Mouse (Mus musculus) left cerebral cortex, adult 18-20 months (tissue): ENCODE data around the gene Ppil3. TPM values are rescaled to one million over a fixed set of nuclear protein-coding genes. Genes with fewer than 3 reads are reported as not detected.

Experiments used
- DNase-seq, 2 experiments: peaks; one replicate each; pipeline ENCODE4 v3.0.0; 2021 to 2022; ENCODE audit warnings: low spot score in 2 of 2, mixed read lengths in 1 of 2
- total RNA-seq, 2 experiments: library from RNA; stranded (reverse); gene quantifications; 2 replicates each; pipeline ENCODE4 v1.2.3; 2021

Ppil3 gene
- total RNA-seq, 2 experiments from 2014 or later: 25.9 to 28.6 TPM

GRCm38 (mm10) chr1:58410198-58410588 is 35.1 kb downstream of the Ppil3 start:
- DNase-seq: no peak

DNA sequence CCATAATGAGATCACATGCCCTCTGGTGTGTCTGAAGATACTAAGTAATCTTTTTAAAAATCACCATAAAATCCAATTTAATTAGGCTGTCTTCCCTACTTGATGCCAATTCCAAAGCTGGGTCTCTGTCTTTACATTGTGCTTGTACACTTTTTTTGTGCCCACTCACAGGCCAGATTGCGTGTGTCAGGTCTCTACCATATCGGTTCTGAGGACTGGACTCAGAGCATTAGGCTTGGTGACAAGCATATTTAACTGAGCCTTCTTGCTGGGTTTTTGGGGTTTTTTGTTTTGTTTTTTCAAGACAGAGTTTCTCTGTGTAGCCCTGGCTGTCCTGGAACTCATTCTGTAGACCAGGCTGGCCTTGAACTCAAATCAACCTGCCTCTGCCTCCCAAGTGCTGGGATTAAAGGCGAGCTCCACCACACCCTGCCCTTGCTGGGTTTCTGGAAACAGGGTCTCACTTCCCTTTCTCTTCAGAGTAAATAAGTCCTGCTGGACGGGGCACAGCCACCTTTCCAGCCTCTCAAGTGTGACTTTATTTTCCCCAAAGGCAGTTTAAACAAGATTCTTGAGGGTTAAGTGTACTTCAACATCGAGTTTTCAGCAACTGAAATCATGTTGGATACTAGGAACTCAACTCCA is 35.6 kb downstream of the Ppil3 start:
- DNase-seq: no peak

DNA sequence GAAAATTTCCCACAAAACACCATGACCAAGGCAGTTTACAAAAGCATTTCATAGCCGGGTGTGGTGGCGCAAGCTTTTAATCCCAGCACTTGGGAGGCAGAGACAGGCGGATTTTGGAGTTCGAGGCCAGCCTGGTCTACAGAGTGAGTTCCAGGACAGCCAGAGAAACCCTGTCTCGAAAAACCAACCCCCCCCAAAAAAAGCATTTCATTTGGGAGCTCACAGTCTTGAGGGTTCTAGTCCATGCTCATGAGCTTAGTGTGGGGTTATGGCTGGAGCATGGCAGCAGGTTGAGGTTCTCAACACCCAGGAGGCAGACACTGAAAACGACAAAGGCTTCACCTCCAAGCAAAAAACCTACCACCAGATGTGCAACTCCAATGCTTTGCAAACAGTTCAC is 37.1 kb downstream of the Ppil3 start:
- DNase-seq: no peak

DNA sequence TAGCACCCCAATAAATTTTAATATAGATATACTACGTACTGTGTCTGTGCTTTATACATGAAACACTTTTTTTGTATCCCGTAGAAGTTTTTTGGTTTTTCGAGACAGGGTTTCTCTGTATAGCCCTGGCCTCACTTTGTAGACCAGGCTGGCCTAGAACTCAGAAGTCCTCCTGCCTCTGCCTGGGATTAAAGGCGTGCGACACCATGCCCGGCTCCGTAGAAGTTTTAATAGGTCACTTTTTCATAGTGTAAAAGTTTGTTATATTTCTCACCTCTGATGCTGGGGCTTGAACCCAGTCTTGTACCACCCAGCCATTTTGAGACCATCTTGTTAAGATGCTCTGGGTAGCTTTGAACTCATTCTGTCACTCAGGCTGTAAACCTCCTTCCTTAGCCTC is 38.0 kb downstream of the Ppil3 start:
- no peak for DNase-seq

DNA sequence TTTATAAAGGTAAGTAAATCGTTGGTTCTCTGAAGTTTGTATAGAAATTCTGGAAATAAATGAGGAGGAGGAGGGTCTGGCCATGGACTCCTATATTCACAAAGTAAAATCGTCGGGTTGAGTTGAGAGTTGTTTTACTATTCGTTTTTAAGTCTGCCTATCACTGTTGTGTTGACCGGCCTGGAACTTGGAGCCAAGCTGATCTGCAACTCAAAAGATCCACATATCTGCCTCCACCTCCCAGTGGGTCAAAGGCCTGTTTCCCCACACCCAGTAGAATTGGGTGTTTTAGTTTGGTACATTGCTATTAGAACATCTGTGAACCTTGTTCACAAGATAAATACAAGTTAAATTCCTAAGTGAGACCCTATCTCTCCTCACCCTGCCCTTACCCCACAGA is 41.5 kb downstream of the Ppil3 start:
- DNase-seq: no peak

DNA sequence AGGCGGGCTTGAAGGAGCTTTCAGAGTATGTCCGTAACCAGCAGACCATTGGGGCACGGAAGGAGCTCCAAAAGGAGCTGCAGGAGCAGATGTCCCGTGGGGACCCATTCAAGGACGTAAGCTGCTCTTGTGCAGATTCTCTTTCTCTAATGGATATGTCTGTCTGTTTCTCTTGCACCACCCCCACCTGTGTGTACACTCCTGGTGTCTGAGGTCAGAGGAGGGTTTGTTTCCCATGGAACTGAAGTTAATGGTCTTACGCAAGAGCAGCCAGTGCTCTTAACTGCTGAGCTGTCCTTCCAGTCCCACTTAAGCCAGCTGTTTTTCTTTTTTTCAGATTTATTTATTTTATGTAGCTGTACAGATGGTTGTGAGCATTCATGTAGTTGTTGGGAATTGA is 43.9 kb downstream of the Ppil3 start:
- no peak for DNase-seq

GRCm38 (mm10) chr1:58397731-58398130 is 47.6 kb downstream of the Ppil3 start:
- DNase-seq: no peak

DNA sequence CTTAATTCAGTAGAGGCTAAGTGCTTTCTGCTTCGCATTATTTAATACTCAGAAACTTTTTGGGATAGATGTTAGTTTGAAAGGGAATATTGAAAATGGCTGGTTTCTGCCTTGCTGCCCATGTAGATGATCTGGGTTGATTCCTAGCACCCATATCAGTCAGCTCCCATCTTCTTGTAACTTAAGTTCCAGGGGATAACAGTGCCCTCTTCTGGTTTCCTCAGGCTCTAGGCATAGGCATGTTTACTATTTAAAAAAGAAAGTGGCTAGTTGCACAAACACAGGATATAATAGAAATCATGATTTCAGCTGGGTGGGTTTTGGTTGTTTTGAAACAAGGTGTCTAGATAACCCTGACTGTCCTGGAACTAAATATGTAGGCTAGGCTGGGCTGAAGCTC is 49.1 kb downstream of the Ppil3 start:
- no peak for DNase-seq

DNA sequence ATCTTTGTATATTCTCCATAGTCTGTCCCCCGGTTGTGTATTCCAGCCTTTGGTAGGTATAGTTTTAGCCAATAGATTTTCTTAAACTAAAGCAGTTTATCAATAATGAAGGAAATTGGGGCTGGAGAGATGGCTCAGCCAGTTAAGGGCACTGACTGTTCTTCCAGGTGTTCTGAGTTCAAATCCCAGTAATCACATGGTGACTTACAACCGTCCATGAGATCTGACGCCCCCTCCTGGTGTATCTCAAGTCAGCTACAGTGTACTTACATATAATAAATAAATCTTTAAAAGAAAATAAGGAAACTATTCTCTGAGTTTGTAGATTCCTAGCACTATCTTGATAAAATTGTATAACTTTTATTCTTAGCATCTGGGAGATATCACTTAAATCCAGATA is 49.9 kb downstream of the Ppil3 start:
- DNase-seq: no peak

DNA sequence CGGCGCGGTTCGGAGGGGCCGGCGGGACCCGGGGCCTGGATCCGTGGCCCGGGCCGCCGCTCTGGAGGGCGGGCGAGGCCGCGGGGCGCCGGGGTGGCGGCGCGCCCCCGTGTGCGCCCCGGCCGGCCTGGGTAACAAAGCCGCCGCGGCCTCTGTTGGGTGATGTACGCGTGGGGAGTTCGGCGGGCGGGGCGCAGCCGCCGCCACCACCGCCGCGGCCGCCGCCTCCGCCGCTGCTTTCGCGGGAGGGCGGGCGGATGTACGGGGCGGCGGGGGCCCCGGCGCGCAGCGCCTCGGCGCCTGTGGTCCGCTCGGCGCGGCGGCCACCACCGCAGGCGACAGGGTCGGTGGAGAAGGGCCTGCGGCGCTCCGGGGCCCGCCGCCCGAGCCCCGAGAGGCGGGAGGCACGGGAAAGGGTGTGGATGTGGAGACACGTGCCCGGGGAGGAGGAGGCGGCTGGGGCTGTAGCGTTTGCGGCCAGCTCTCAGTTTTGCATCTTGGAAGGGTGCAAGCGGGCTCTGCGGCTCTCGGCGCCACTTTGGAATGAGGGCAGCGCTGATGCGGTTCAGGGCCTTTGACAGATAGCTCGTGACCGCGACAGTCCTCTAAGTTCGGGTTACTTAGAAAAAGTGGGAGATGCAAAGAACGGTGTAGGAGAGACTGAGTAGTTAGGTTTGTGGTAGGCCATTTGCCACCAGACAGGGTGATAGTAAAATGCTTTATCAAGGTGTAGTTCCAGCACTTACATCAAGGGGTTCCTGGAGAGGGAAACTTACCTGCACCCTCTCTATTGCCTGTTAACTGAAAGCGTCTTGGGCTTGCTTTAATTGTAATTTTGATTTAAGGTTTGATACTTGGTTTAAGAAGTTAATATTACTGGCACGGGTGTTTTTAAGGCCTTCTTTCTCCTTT is 51.7 kb downstream of the Ppil3 start:
- peak; percentile 33 to 49 for DNase-seq

DNA sequence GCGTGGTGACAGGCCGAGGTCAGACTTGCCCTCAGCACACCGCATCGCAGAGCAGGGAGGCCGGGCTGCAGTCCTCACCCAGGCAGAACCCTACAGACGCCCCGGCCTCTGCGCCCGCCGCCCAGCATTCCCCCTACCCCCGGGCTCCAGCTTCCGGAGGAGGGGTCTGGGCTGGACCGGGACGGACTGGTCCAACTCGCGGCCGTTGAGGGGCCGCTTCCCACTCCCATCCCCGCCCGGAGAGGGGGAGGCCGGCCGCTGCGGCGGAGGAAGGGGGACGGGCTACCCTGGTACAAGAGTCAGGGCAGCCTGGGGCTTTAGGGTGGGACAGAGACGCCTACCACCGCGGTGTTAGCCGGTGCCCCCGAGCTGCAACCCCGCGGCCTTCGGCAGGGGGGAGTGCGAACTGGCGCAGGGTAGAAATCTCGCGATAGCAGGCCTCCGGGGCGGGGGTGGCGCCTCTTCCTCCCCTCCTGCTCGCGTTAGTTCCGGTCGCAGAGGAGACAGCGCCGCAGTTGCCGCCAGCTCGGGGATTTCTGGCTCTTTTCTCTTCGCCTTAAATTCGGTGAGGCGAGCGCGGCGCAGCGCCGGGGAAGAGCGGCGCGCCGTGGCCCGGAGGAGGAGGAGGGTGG is 52.5 kb downstream of the Ppil3 start, which contains the start of gene Bzw1:
Gene Bzw1, plus strand, starts transcription at position 247 of the 632 bp plus-strand sequence.
- peak; percentile 90 to 91 for DNase-seq

DNA sequence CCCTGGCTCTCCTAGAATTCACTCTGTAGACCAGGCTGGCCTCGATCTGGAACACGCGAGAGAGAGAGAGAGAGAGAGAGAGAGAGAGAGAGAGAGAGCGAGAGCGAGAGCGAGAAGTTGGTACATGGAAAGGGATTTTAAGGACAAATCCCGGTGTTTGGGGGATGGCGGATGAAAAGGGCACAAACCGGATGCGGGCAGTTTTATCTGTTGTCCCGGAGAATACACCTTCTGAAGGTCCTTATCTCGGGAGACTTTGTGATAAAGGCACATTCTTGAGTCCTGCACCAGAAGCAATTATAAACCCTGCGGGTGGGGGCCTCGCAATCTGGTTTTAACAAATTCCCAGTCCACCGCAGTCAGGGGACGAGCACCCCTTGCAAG is 53.0 kb downstream of the Ppil3 start:
- DNase-seq: peak in 1 of 2 experiments; percentile 16

DNA sequence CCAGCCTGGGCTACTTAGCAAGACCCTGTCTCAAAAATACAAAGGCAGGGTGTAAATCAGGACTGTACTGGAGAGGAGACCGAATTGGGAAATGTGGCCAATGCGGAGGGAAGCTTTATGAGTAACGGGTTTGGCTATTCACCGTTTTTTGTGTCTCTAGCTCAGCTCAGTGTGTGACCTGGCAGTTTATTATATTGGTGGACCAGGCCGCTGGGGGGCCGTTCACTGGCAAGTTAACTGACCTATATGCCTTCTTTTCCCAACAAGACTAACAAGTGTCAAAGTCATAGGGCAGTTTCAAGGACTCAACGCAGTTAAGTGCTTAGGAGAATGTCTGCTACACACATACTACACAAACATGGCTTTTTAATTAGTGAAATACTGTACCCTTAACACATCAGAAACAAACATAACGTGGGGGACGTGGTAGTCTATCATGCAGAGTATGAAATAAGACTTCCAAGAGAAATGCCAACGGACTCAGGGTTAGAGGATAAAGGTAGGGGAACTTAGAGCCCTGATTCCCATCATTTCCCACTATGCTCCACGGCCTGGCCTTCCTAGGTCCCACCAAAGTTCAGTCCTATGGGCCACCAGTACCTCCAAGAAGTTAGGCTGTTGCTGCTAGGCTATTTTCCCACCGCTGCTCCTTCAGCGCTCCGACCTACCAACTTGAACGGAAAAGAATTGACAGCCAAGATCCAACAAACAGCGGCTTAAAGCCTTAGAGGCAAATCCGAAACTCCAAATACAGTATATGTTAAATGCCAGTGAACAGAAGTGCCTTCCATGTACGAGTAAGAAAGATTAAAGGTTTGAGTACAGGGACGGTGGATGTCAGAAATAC is 53.6 kb downstream of the Ppil3 start:
- DNase-seq: no peak

GRCm38 (mm10) chr1:58382586-58383281 is 62.6 kb downstream of the Ppil3 start:
- DNase-seq: no peak

Other genes starting within 250 kb of the Ppil3 start
- gene Aox4, start 235.1 kb downstream of the Ppil3 start, total RNA-seq: 1 to 10 TPM; 3.6 to 4.6 TPM
- not detected for gene Aox2, start 167.2 kb downstream of the Ppil3 start, total RNA-seq
- 100 to 1,000 TPM; 145 TPM for gene Bzw1, start 52.6 kb downstream of the Ppil3 start, total RNA-seq
- gene Clk1, start 21.4 kb downstream of the Ppil3 start, total RNA-seq: 100 to 1,000 TPM; 119 to 126 TPM
- 10 to 100 TPM; 16.6 to 19.7 TPM for gene Nif3l1, start 335 bp downstream of the Ppil3 start, total RNA-seq
- 10 to 100 TPM; 26.1 to 29.9 TPM for gene Orc2, start 59.6 kb upstream of the Ppil3 start, total RNA-seq
- 100 to 1,000 TPM; 134 to 145 TPM for gene Fam126b, start 140.8 kb upstream of the Ppil3 start, total RNA-seq
- gene Ndufb3, start 140.9 kb upstream of the Ppil3 start, total RNA-seq: 100 to 1,000 TPM; 119 to 124 TPM